Mouse (Mus musculus) gastrocnemius, postnatal 25 days (tissue): ENCODE data around the gene Sort1. TPM values are rescaled to one million over a fixed set of nuclear protein-coding genes. Genes with fewer than 3 reads are reported as not detected.

Source experiments
- DNase-seq: peaks from one replicate; pipeline ENCODE4 v3.0.0; 2022
- total RNA-seq, 2 experiments: library from RNA; stranded (reverse); gene quantifications; 1 replicate in 1 of 2; 2 replicates in 1 of 2; pipeline ENCODE4 v1.2.3; 2021

Sort1 gene
- total RNA-seq, 2 experiments from 2014 or later = 34.0 to 48.3 TPM

DNA sequence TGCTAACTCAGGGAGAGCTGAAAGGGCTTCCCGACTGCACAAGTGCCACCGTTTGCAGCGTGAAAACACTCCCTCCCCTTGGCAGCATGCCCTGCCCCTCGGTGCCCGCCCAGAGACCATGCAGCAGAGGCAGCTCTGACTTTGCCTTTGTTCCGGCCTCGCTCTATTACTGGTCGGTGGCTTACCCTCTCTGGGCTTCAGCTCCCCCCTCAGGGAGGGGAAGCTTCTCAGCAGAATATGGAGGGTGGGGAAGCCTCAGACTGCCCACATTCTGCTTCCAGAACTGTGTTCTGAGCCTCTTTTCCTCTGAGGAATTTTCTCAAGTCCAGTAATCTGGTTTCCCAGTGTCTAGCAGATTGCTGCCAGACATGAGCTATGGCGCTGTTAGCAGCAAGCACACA is 44.6 kb downstream of the Sort1 start:
- peak; percentile 42 for DNase-seq

DNA sequence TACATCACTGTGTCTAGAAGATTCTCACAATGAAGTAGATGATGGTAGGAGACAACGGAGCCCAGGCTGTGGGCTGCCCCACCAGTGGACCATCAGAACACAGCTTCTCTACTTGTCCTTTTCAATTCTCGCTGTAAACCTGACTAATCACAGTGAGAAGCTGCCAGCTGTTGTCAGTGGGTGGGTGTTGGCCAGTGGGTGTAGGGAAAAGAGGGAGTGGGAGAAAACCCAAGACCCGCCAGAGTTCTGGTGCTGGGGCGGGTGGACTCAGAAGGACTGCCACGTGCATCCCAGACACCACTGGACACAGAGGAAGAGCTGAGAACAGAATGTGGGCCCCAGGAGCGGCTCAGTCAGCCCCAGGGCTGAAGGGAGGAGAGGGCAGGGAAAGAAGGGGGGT is 46.9 kb downstream of the Sort1 start:
- no peak for DNase-seq

DNA sequence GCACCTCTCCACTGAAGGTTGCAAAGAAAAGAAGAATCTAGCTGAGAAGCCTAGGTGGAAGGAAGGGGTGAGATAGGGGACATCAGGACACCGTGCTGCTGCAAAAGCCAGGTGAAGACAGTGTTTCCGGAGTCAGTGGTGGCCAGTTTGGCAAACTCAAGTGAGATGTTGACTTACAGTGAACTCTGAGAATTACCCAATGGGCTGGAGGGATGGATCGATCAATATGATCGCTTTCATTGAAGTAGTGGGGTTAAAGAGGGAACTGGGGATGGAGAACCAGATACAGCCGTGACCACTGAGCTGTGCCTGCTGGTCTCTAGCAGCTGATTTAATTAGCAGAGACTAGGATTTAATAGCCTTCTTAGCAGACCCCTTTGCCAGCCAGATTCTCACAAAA is 53.0 kb downstream of the Sort1 start:
- no peak for DNase-seq

DNA sequence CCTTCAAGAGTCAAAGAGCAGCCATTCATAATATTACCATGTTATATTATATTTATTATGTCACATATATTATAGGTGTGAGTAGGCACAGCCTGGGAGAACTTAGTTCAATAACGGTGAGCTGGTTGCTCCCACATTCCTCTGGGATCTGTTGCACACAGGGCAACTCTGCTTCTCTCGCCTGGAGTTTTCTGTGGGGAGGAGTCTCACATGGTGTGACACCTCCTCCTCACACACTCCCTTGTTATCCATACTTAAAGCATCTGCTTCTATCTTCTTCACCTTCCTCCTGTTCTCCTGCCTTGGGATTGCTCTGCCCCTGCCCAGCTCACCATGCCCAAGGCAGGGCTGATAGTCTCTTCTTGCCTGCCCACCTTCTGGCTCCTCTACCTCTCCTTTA is 57.2 kb downstream of the Sort1 start:
- no peak for DNase-seq

DNA sequence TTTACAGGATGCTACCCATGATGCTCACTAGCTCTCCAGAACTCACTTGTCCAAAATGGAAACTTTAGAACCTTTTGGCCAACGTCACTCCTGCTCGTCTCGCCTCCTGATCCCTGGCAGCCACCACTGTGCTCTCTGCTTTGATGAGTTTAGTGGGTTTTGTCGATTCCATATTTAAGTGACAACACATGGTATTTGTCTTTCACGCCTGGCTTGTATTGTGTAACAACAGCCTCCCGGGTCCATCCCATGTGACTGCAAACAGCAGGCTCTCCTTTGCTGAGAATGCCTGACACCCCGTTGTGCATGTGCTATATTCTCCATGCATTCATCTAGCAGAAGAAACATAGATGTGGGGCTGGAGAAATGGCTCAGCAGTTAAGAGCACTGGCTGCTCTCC is 58.3 kb downstream of the Sort1 start:
- DNase-seq = no peak

DNA sequence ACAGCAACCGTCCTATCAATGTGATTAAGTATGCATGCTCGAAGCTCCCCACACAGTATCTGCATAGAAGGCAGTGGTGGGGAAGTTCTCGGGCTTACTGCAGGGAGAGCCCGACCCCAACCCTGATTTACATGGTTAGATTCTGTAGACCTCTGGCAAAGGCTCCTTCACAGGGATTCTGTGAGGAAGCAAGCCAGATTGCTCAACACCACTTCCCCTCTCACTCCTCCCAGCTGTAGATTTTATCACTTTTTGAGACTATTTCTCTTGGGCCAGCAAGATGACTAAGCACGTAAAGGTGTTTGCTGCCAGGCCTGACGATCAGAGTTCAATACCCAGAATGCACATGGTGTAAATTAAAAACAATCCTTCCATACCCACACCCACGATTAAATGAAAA is 62.0 kb downstream of the Sort1 start:
- DNase-seq = no peak

DNA sequence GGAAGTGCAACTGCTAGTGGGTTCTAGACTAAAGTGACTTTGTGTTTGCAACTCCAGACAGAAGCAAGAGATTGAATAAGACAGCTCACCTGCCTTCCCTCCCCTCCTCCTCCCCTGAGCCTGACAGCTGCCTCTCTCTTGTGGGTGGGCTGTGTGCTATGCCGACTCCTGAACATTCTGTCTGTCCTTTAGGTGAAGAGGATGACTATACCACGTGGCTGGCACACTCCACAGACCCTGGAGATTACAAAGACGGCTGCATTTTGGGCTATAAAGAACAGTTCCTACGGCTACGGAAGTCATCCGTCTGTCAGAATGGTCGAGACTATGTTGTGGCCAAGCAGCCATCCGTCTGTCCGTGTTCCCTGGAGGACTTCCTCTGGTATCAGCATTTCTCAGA is 64.5 kb downstream of the Sort1 start:
- no peak for DNase-seq

DNA sequence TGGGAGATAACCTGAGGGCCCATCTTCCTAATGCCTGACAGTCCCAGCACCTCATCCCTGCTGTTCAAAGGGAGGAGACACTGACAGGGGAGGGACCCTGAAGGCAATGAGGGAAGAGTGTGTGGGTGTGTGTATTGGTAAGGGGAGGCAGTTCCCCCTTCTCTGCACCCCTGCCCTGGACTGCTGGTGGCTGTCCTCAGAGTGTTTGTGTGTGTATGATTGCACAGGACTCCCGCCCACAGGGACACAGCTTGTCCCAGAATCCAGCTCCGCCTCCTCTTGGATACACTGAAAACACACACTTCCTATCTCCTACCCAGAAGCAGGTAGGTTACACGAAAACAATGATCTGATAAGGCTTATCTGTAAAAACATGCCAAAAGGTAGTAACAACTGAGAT is 71.4 kb downstream of the Sort1 start:
- DNase-seq = no peak

DNA sequence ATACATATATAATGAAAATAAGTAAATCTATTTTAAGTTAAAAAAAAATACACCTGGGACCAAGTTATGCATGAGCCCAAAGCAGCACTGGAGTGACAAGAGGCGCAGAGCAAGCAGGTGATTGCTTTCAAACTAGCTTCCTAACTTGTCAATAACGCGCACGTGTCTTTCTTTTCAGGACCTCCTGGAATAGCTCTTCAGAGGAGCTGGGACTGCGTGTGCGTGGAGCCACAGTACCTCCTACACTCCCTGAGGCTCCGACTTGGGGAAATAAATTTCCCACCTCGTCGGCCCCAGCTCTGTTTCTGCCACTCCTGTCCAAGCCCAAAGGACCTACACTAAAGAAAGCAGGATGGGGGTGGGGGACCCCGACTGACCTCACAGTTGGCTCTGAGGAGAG is 73.2 kb downstream of the Sort1 start:
- no peak for DNase-seq

DNA sequence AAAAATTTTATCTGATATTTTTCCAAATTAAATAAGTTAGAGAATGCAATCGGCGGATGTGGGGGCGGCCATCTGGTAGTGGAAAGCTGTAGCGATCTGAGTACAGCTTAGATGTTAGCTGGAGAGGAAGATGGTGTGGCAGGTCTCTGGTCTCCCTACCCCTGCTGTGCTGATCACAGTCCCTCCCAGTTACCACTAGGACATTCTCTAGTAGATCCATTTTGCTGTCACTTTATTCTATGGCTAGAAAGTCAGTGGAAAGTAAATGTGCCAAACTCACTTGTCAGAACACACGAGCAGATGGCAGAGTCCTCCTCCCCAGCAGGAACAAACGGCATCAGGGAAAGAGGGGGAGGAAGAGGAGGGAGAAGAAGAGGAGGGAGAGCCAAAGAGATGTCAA is 74.6 kb downstream of the Sort1 start:
- DNase-seq = no peak

DNA sequence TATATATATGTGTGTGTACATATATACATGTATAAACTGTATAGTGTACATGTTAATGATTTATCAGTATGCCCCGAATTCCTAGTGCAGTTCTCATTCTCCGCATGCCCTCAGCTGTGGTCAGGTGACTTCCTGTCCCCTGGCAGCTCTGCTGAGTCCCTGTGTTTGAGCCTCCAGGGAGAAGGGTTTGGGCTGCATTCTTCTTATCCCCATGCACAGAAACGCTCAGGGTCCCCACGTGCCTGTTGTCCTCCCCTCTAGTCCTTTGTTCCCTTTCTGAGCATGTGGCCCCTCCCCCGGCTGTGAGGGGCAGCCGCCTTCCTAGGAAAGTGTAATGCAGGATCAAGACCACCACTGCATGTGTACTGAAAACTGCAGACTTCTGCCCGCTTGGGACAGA is 77.0 kb downstream of the Sort1 start:
- no peak for DNase-seq

DNA sequence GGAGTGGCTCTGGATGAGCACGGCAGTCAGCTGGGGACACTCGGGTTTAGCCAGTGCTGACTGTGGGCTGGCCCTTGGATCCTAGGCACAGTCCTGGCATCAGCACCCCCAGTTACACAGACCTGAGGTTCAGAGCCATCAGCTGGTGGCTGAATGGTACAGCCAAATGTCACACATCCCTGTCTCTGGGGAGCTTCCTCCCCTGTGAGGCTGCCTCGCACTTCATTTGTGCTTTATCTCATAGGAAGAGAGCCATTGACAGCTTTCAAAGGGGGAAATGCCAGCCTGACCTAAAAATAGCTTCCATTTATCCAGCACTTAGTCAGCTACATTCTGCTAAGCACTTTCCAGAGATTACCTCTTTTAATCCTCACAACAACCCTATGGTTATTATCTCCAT is 79.7 kb downstream of the Sort1 start:
- DNase-seq = peak; percentile 43

DNA sequence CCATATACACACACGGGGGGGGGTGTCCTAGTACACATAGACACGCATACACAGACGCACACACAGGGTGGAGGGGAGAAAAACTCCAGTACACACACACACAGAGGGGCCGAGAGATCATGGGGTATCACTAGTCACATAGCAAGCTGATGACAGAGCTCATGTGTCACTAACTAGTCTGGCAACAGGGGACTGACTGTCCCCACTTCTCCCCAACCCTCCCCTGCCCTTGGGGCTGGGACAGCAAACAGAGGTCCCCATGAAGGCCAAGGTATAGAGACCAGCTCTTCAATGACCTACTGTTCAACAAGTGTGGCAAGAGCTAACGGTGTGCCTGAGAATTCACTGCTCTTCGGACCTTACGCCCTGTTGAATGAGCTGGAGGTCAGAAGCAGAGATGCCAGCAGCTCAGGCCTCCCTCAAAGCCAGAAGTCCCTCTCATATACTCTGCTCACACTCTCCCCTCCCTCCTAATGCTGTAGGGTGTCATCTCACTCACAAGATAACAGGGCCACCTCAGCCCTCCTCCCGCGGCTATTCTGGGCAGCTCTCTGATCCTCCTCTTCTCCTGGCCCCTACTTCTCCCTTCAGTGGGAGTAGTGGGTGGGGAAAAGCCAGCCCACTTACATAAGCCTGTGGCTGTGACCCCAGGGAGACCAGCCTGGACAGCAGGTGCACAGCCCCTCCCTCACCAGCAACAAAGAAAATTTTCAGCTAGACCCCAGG is 80.6 kb downstream of the Sort1 start, which contains the start of gene Mybphl:
Gene Mybphl (plus strand): TSS at position 642 of the 726 bp plus-strand sequence.
- no peak for DNase-seq

DNA sequence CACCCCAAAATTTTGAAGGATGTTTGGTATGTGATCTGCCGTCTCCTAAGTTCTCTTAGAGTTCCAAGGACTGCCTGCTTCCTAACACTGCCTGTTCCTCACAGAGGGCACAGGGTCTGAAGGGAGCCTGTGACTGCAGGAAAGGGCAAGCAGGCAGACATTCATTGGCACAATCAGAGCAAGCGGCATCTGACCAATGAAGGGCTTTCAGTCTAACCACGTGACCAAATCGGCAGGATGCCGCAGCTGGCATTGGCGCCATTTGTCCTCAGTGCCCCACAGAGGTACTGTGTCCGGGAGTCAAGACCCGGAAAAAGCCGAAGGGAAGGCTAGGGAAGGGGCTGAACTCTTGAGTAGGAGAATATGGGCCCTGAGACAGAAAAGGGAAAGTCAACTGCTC is 83.3 kb downstream of the Sort1 start:
- no peak for DNase-seq

DNA sequence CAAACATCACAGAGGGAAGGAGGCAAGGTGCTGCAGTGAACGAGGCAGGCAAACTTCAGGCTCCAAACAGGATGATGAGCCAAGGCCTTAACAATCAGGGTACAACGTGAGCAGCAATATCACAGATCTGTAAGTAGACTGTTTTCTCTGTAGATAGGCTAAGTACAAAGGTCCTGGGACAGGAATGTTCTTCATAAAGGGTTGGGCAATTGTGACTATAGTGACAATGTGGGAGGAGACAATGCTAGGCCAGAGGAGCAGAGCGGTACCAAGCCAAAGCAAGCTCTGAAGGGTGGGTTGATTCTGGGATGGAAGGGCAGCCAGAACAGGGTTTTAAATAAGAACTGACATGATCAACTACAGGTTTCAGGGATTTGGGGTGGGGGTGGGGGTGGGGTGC is 83.9 kb downstream of the Sort1 start:
- no peak for DNase-seq

DNA sequence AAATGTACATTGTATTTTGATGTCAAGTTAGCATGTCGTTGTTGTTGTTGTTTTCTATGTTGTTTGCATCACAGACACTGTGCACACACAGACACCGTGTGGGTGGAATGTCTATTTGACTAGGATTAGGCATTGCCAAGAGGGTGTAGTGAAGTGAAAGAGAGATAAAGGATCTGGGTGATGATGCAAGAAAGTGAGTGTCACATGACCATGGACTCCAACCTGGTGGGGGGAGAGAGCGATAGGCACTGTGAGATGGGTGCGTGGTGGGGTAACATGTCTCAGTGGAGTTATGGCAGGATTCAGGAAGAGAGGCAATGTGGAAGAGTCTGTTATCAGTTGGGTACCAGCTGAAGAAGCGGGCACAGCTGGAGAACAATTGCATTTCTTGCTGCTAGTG is 84.8 kb downstream of the Sort1 start:
- no peak for DNase-seq

DNA sequence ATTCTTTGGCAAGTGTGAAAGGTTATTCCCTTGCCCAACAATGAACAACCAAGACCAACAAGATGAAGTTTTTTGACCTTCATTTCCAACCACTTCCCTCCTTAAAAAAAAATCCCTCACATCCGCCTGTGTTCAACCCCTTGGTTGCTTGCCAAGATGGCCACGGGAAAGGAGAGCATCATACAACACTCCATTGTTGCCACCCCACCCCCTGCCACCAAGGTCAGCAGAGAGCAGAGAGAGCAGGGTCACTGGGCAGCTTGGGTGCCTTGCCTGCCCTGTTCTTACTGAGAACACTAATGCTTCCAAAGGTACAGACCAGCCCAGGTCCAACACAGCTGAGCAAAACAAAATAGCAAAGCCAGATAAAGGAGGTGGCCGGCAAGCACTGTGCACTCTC is 88.4 kb downstream of the Sort1 start:
- no peak for DNase-seq

DNA sequence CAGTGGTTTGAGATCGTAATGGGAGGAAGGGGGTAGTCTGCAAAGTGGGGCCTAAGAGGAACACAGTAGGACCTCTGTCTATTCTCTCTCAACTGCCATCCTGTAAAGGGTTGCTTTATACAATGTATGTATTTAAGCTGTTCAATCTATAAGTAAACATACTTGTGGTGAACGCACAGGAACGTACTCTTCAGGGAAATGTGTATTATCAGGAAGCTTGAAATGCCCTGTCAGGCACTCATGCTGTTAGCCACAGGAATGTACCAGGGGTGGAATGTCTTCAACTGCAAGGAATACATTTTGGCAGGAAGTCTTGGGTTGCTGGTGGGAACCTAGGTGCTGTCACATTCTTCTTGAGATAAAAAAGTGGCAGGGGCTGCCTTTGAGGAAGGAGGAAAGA is 88.8 kb downstream of the Sort1 start:
- DNase-seq = no peak

DNA sequence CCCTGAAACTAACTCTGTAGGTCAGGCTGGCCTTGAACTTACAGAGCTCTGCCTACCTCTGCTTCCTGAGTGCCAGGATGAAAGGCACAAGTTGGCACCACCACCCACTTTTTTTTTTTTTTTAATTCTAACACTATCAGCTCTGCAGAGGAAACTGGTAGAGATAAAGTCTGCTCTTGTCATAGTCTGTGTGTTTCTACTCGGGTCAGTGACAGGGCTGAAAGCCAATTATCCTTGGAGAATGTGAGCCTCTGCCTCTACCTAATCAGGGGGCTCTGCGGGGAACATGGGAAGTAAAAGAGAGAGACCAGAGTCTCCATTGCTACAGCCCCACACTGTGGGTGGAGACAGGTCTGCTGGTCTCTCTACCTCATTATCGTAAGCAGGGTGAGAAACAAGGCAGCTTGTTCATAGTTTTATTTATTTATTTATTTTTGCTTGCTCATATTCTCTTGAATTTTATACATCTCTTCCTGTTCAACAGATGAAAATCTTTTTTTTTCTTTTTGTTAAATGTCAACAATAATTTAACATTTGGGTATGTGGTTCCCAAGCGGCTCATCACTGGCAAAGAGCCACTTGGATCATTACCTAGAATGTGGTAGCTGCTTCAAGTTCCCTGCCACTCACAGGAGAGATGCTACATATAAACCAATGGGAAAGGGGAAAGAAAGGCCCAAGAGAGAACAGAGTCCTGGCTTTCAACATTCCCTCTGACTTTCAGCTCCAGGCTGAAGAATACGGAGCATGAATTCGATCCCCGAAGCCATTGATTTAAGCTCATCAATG is 95.2 kb downstream of the Sort1 start:
- DNase-seq = no peak

DNA sequence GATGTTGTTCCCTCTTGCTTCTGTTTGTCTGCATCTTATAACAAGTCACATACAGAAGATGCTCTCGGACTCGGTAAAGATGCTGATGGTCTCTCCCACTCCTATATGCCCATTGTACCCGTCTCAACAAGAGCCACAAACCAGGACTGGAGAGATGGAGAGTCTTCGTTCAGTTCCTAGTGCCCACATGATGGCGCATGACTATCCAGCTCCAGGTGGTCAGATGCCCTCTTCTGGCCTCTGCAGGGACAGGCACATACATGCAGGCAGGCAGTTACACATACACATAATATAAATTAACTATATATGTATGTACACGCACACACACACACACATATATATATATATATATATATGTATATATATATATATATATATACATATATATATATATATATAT is 96.8 kb downstream of the Sort1 start:
- no peak for DNase-seq

DNA sequence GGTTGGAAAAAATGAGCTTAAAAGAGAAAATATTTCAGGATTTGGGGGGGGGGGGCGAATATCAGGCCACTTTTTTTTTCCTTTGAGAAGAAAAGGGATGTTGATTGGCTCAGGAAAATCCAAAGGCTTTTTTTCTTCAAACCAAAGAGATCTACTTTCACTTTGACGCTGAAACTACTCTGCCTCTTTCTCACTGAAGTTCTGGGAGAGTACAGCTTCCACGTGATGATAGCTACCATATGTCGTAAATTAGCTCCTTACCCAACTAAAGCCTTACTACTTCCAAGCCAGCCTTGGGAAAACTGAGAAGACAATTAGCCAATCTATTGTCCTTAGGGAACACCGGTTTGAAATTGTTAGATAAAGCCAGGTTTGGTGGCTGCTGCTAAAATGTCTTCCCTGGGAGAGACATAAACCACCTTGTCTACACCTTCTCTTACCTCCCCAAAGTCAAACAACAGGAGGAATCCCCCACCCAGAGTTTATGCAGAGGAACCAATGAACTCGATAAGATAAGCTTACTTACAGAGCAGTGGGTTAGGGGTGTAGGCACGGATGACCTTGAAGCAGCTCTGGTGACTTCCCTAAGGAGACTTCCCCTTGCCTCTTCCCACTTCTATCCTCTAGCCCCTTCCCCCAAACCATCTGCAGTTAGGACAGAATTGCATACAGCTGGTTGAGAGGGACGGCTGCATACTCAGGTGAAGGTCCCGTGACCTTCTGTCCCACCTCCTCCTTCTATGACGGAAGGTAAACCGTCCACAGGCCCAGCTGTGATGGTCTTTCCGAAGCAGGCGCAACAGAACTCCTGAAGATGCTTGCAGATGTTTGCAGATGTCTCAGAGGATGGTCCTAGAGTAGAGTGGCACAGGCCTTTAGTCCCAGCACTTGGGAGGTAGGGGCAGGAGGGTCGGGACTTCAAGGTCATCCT is 98.3 kb downstream of the Sort1 start:
- DNase-seq = no peak

DNA sequence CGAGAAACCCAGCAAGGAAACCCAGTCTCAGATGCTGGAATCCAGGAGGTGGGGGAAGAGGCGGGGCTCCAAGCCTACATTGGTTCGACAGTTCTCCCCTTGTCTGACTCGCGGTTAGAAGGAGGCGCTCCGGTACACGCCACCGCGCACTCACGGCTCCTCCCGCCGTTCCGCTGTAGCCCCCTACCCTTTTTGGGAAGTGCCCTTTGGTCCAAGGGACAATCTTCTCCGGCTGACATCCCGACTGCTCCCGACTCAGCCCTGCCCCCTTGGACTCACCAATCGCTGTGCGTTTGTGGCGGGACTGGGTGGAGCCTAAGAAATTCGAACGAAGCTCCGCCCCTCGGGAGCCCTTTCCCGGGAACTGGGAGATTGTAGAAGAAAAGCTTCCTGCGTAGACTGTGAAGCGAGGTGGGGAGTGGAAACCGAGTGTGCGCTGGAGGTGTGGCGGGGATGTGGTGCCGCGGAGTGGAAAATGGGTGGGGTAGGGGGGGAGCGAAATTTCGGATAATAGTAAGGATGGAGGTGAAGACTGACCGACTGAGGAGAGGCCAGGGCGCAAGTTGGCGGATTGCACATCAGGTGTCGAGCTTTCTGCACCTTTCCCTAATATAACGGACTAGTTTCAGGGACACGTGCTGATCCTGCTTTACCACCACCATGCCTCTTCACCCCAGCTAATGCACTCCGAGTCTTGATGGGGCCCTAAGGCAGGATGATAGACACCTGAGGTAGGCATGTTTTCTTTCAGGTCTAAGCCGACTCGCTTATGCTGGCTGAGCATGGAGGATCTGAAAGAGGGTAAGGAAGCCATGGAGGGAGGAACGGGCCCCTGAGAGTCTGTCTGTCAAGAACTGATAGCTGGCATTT is 99.8 kb downstream of the Sort1 start, which contains the start of gene Psrc1:
Gene Psrc1 (plus strand): TSS at position 355 of the 870 bp plus-strand sequence.
- peak; percentile 87 for DNase-seq
